Mouse (Mus musculus) midbrain, embryonic 14.5 days (tissue): ENCODE measurements around the gene Llgl2. TPM values are rescaled to one million over a fixed set of nuclear protein-coding genes. Genes with fewer than 3 reads are reported as not detected.

Experiments
- ATAC-seq: fragments of 200-750 bp; cut with Nextera tagmentation; 2 replicates; pipeline ENCODE4 v1.8.0; 2017; ENCODE audit warnings: moderate number of reproducible peaks, moderate library complexity; ENCODE audit not compliant: low FRiP score, low TSS enrichment
- DNase-seq: peaks from one replicate; pipeline ENCODE4 v3.0.0-alpha.2; 2015
- H3K27ac ChIP-seq: fragments of 300-500 bp; sonication (generic); replicated peaks from 2 replicates; pipeline ENCODE4 v1.5.1; 2014; ENCODE audit warnings: mild to moderate bottlenecking, low read depth, low read length, moderate library complexity
- H3K27me3 ChIP-seq: fragments of 300-500 bp; sonication (generic); 2 replicates; pipeline ENCODE4 v1.6.1; 2014; ENCODE audit warnings: low read length, control low read depth, mixed read lengths; ENCODE audit not compliant: control insufficient read depth, insufficient read depth
- H3K36me3 ChIP-seq: fragments of 300-500 bp; sonication (generic); 2 replicates; pipeline ENCODE4 v1.6.1; 2014; ENCODE audit warnings: low read length, control low read depth; ENCODE audit not compliant: control insufficient read depth, insufficient read depth
- H3K4me1 ChIP-seq: fragments of 300-500 bp; sonication (generic); 2 replicates; pipeline ENCODE4 v1.6.1; 2014; ENCODE audit warnings: mild to moderate bottlenecking, antibody characterized with exemption, low read length, control low read depth; ENCODE audit not compliant: control insufficient read depth, insufficient read depth
- H3K4me2 ChIP-seq: fragments of 300-500 bp; sonication (generic); 2 replicates; pipeline ENCODE4 v1.6.1; 2014; ENCODE audit warnings: mild to moderate bottlenecking, low read length, moderate library complexity
- H3K4me3 ChIP-seq: fragments of 300-500 bp; sonication (generic); replicated peaks from 2 replicates; pipeline ENCODE4 v1.5.1; 2014; ENCODE audit warnings: low read depth, low read length
- H3K9ac ChIP-seq: fragments of 300-500 bp; sonication (generic); replicated peaks from 2 replicates; pipeline ENCODE4 v1.6.1; 2014; ENCODE audit warnings: mild to moderate bottlenecking, low read length, moderate library complexity
- H3K9me3 ChIP-seq: fragments of 300-500 bp; sonication (generic); 2 replicates; pipeline ENCODE4 v1.6.1; 2016; ENCODE audit warnings: low read length, control low read depth, mixed read lengths; ENCODE audit not compliant: control insufficient read depth
- WGBS: fragments of 180-500 bp; shearing (Covaris S2); extraction: QIAGEN DNeasy Blood & Tissue Kit; methylation state at CpG from one replicate; pipeline ENCODE4 v1.1.7; 2014; 5-methylcytosine and 5-hydroxymethylcytosine counted together
- polyA plus RNA-seq: library from polyadenylated mRNA; unstranded; fragments of >200 nt; fragmentation: Nextera tagmentation; extraction: Ambion mirVana; gene quantifications from 2 replicates; pipeline ENCODE4 v1.2.1, GENCODE M21; 2014

Llgl2 gene
- polyA plus RNA-seq, 1 experiment from 2014 or later = 0.63 TPM

DNA sequence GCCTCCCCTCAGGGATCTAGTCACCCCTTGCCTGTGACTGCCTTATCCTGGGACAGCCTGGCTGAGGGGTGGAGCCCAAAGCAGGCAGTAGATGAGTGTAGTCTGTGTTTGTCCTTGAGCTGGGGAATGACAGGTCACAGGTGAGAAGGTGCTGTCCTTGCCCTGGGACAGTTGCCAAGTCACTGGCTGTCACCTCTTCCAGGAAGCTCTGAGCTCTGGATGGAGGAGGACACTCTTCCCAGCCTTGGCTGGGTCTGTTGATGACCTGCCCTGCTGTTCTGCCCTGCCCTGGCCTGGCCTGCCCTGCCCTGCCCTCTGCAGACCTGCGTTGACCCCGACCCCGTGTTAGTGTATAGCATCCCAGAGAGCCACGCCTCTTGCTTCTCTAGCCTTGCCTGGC, 48.6 kb downstream of the Llgl2 start:
- DNase-seq = no peak
- Histone ChIP-seq H3K27ac (no peak overlapping the region), H3K4me2 (no peak overlapping the region), H3K9ac (no peak overlapping the region), H3K4me1 (no peaks in the 10 kb centered on the region), H3K36me3 (no peaks in the 10 kb centered on the region), H3K9me3 (no peaks in the 10 kb centered on the region), H3K4me3 (no peak overlapping the region), H3K27me3 (no peaks in the 10 kb centered on the region)
- 73% methylated on average over 4 of the region's 4 CpGs for WGBS
- no peak for ATAC-seq

DNA sequence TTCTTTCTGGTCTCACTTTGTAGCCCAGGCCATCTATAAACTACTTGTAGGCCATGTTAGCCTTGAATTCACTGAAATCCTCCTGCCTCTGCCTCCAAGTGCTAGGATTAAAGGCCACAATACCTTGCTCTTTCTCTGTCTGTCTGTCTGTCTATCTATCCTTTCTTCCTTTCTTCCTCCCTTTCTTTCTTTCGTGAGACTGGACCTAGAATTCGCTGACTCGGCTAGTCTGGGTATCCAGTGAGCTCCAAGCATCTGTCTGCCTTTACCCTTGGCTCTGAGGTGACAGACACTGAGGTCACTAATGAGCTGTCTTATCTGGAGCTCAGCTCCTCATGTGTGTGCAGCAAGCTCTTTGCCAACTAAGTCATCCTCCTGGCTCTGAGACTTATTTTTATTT, 52.1 kb downstream of the Llgl2 start:
- no peak overlapping the region for H3K9ac ChIP-seq
- no peak overlapping the region for H3K4me3 ChIP-seq
- H3K27ac ChIP-seq = no peak overlapping the region
- WGBS = 86% methylated on average over 3 of the region's 3 CpGs
- H3K4me2 ChIP-seq = no peak overlapping the region
- no peaks in the 10 kb centered on the region for H3K4me1 ChIP-seq
- no peaks in the 10 kb centered on the region for H3K9me3 ChIP-seq
- no peaks in the 10 kb centered on the region for H3K36me3 ChIP-seq
- ATAC-seq = no peak
- no peaks in the 10 kb centered on the region for H3K27me3 ChIP-seq
- DNase-seq = no peak

DNA sequence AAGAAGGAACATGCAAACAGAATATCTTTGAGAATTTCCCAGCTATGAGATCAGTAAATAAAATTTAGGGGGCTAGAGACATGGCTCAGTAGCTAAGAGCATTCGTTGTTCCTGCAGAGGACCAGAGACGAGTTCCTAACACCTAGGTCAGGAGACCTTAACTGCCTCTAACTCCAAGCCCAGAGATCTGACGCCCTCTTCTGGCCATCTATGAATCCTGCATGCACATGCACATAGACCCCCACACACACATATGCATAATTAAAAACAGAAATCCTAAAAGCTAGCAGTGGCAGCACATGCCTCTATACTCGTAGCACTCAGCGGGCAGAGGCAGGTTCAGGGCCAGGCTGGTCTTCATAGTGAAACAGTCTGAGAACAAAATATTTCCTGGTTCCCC, 52.6 kb downstream of the Llgl2 start:
- ATAC-seq = no peak
- Histone ChIP-seq H3K4me3 (no peak overlapping the region), H3K4me1 (no peaks in the 10 kb centered on the region), H3K27me3 (no peaks in the 10 kb centered on the region), H3K9ac (no peak overlapping the region), H3K27ac (no peak overlapping the region), H3K4me2 (no peak overlapping the region), H3K9me3 (no peaks in the 10 kb centered on the region), H3K36me3 (no peaks in the 10 kb centered on the region)
- WGBS = 79% methylated on average over 5 of the region's 5 CpGs
- no peak for DNase-seq

- no peak overlapping the region for H3K4me2 ChIP-seq
- no peaks in the 10 kb centered on the region for H3K9me3 ChIP-seq
- ATAC-seq = no peak
- no peaks in the 10 kb centered on the region for H3K27me3 ChIP-seq
- no peak for DNase-seq
- H3K4me3 ChIP-seq = no peak overlapping the region
- no peak overlapping the region for H3K9ac ChIP-seq
- H3K36me3 ChIP-seq = no peaks in the 10 kb centered on the region
- no peaks in the 10 kb centered on the region for H3K4me1 ChIP-seq
- WGBS = 72% methylated on average over 6 of the region's 6 CpGs
- H3K27ac ChIP-seq = no peak overlapping the region
Measured at GRCm38 (mm10) chr11:115877174-115877755, 53.4 kb downstream of the Llgl2 start.

- ATAC-seq = no peak
- Histone ChIP-seq H3K27me3 (no peaks in the 10 kb centered on the region), H3K27ac (no peak overlapping the region), H3K4me1 (no peaks in the 10 kb centered on the region), H3K4me2 (no peak overlapping the region), H3K36me3 (no peaks in the 10 kb centered on the region), H3K9me3 (no peaks in the 10 kb centered on the region), H3K9ac (no peak overlapping the region), H3K4me3 (no peak overlapping the region)
- 73% methylated on average over 8 of the region's 8 CpGs for WGBS
- DNase-seq = no peak
Measured at GRCm38 (mm10) chr11:115878071-115878470, 54.2 kb downstream of the Llgl2 start.

DNA sequence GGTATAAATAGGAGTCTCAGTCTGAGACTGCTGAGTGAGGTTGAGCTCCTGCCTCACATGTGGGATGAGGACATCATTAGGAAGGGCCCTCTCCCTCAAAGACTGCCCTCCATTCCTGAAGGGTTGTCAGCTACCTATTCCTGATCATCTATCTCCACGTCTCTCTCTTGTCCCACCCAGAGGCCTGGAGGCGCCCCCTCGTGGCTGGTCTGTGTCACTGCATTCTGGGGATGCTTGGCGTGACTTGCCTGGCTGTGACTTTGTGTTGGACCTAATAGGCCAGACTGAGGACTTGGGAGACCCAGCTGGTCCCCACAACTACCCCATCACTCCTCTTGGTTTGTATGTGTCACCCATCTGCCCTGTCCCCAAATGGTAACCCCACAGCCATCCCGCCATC, 57.2 kb downstream of the Llgl2 start:
- no peaks in the 10 kb centered on the region for H3K9me3 ChIP-seq
- H3K9ac ChIP-seq = no peak overlapping the region
- DNase-seq (no peak), ATAC-seq (no peak)
- WGBS = 26% methylated on average over 5 of the region's 5 CpGs
- no peak overlapping the region for H3K27ac ChIP-seq
- H3K36me3 ChIP-seq = no peaks in the 10 kb centered on the region
- no peak overlapping the region for H3K4me3 ChIP-seq
- H3K4me2 ChIP-seq = no peak overlapping the region
- H3K27me3 ChIP-seq = no peaks in the 10 kb centered on the region
- no peaks in the 10 kb centered on the region for H3K4me1 ChIP-seq

- 33% methylated on average over 15 of the region's 17 CpGs for WGBS
- no peaks in the 10 kb centered on the region for H3K27me3 ChIP-seq
- ATAC-seq = no peak
- no peak for DNase-seq
- H3K9ac ChIP-seq = no peak overlapping the region
- no peaks in the 10 kb centered on the region for H3K4me1 ChIP-seq
- no peaks in the 10 kb centered on the region for H3K9me3 ChIP-seq
- H3K27ac ChIP-seq = no peak overlapping the region
- no peak overlapping the region for H3K4me2 ChIP-seq
- H3K4me3 ChIP-seq = no peak overlapping the region
- no peaks in the 10 kb centered on the region for H3K36me3 ChIP-seq
Measured at GRCm38 (mm10) chr11:115883251-115883650, 59.4 kb downstream of the Llgl2 start.

- no peak for ATAC-seq
- H3K9me3 ChIP-seq = no peaks in the 10 kb centered on the region
- no peaks in the 10 kb centered on the region for H3K27me3 ChIP-seq
- no peak overlapping the region for H3K4me3 ChIP-seq
- DNase-seq = no peak
- 94% methylated on average over 3 of the region's 3 CpGs for WGBS
- H3K9ac ChIP-seq = no peak overlapping the region
- H3K27ac ChIP-seq = no peak overlapping the region
- no peaks in the 10 kb centered on the region for H3K36me3 ChIP-seq
- no peak overlapping the region for H3K4me2 ChIP-seq
- H3K4me1 ChIP-seq = no peaks in the 10 kb centered on the region
Measured at GRCm38 (mm10) chr11:115884361-115884760, 60.5 kb downstream of the Llgl2 start.

- no peaks in the 10 kb centered on the region for H3K9me3 ChIP-seq
- no peak for DNase-seq
- H3K4me2 ChIP-seq = no peak overlapping the region
- H3K27me3 ChIP-seq = no peaks in the 10 kb centered on the region
- H3K27ac ChIP-seq = no peak overlapping the region
- H3K4me1 ChIP-seq = no peaks in the 10 kb centered on the region
- 70% methylated on average over 11 of the region's 11 CpGs for WGBS
- no peak overlapping the region for H3K9ac ChIP-seq
- no peak overlapping the region for H3K4me3 ChIP-seq
- ATAC-seq = no peak
- no peaks in the 10 kb centered on the region for H3K36me3 ChIP-seq
Measured at GRCm38 (mm10) chr11:115885281-115885680, 61.4 kb downstream of the Llgl2 start.
